Mouse (Mus musculus): Measurements from ENCODE around the gene 9030612E09Rik.

- TF ChIP-seq CTCF (IDR thresholded peaks at IDR 0.05; ENCODE audit: low read depth) (no peak), EP300 (IDR thresholded peaks at IDR 0.05; ENCODE audit: low read depth) (no peak)
These were observed 1.2 kb upstream of the 9030612E09Rik start for GRCm38 (mm10) chr10:43173141-43173827.

Data from liver, embryonic 14.5 days (tissue).